Mouse (Mus musculus): ENCODE data around the gene March6.

Gene March6

GRCm38 (mm10) chr15:31511795-31512194 lies 19.1 kb downstream of the March6 start:
- DNase-seq (ENCODE audit: low read depth, low spot score), result no peak

GRCm38 (mm10) chr15:31511406-31511771 lies 19.5 kb downstream of the March6 start:
- DNase-seq (ENCODE audit: low read depth, low spot score), result no peak

- no peak for DNase-seq (ENCODE audit: low read depth, low spot score)
Measured at GRCm38 (mm10) chr15:31510477-31511405, 20.1 kb downstream of the March6 start.

- DNase-seq (ENCODE audit: low read depth, low spot score), result no peak
Measured at GRCm38 (mm10) chr15:31505082-31505481, 25.8 kb downstream of the March6 start.

- no peak for DNase-seq (ENCODE audit: low read depth, low spot score)
Measured at GRCm38 (mm10) chr15:31503447-31503846, 27.4 kb downstream of the March6 start.

GRCm38 (mm10) chr15:31502996-31503395 lies 27.9 kb downstream of the March6 start:
- DNase-seq (ENCODE audit: low read depth, low spot score), result no peak

- no peak for DNase-seq (ENCODE audit: low read depth, low spot score)
Measured at GRCm38 (mm10) chr15:31502313-31502712, 28.5 kb downstream of the March6 start.

- DNase-seq (ENCODE audit: low read depth, low spot score), result no peak
Measured at GRCm38 (mm10) chr15:31494803-31495202, 36.0 kb downstream of the March6 start.

- no peak for DNase-seq (ENCODE audit: low read depth, low spot score)
Measured at GRCm38 (mm10) chr15:31494310-31494709, 36.5 kb downstream of the March6 start.

GRCm38 (mm10) chr15:31487407-31487806 lies 43.4 kb downstream of the March6 start:
- no peak for DNase-seq (ENCODE audit: low read depth, low spot score)

- no peak for DNase-seq (ENCODE audit: low read depth, low spot score)
Measured at GRCm38 (mm10) chr15:31476678-31477077, 54.2 kb downstream of the March6 start.

- DNase-seq (ENCODE audit: low read depth, low spot score), result no peak
Measured at GRCm38 (mm10) chr15:31472645-31473574, 57.9 kb downstream of the March6 start.

GRCm38 (mm10) chr15:31471529-31471928 lies 59.3 kb downstream of the March6 start:
- no peak for DNase-seq (ENCODE audit: low read depth, low spot score)

- DNase-seq (ENCODE audit: low read depth, low spot score), result no peak
Measured at GRCm38 (mm10) chr15:31469497-31469896, 61.4 kb downstream of the March6 start.

- DNase-seq (ENCODE audit: low read depth, low spot score), result no peak
Measured at GRCm38 (mm10) chr15:31468806-31469205, 62.0 kb downstream of the March6 start.

GRCm38 (mm10) chr15:31466749-31467148 lies 64.1 kb downstream of the March6 start:
- no peak for DNase-seq (ENCODE audit: low read depth, low spot score)

GRCm38 (mm10) chr15:31466295-31466694 lies 64.6 kb downstream of the March6 start:
- no peak for DNase-seq (ENCODE audit: low read depth, low spot score)

- no peak for DNase-seq (ENCODE audit: low read depth, low spot score)
Measured at GRCm38 (mm10) chr15:31465806-31466205, 65.0 kb downstream of the March6 start.

GRCm38 (mm10) chr15:31460571-31460970 lies 70.3 kb downstream of the March6 start:
- no peak for DNase-seq (ENCODE audit: low read depth, low spot score)

- no peak for DNase-seq (ENCODE audit: low read depth, low spot score)
Measured at GRCm38 (mm10) chr15:31458081-31458480, 72.8 kb downstream of the March6 start.

- DNase-seq (ENCODE audit: low read depth, low spot score), result no peak
Measured at GRCm38 (mm10) chr15:31456381-31456780, 74.5 kb downstream of the March6 start.

GRCm38 (mm10) chr15:31454861-31455295 lies 76.0 kb downstream of the March6 start:
- DNase-seq (ENCODE audit: low read depth, low spot score), result no peak

Data from forelimb bud, embryonic 11.5 days (tissue).